Mouse (Mus musculus) adrenal gland, adult 8-10 months (tissue): ENCODE measurements around the gene Cd320. TPM values are rescaled to one million over a fixed set of nuclear protein-coding genes. Genes with fewer than 3 reads are reported as not detected.
A peak's percentile ranks its signal among the peaks of the same experiment; 100 is the strongest.
"Not testable (repeated sequence)": the region's sequence is repeated elsewhere in the genome, so short reads cannot be mapped to it uniquely, and the experiment has no call there.

Experiments
- DNase-seq: peaks from one replicate; pipeline ENCODE4 v3.0.0; 2022
- total RNA-seq, 4 experiments: library from RNA; stranded (reverse); gene quantifications; 2 replicates each; pipeline ENCODE4 v1.2.4; 2022

Gene Cd320
- total RNA-seq: 10 to 100 TPM; 29.5 to 63.3 (median 37.6) TPM

DNA sequence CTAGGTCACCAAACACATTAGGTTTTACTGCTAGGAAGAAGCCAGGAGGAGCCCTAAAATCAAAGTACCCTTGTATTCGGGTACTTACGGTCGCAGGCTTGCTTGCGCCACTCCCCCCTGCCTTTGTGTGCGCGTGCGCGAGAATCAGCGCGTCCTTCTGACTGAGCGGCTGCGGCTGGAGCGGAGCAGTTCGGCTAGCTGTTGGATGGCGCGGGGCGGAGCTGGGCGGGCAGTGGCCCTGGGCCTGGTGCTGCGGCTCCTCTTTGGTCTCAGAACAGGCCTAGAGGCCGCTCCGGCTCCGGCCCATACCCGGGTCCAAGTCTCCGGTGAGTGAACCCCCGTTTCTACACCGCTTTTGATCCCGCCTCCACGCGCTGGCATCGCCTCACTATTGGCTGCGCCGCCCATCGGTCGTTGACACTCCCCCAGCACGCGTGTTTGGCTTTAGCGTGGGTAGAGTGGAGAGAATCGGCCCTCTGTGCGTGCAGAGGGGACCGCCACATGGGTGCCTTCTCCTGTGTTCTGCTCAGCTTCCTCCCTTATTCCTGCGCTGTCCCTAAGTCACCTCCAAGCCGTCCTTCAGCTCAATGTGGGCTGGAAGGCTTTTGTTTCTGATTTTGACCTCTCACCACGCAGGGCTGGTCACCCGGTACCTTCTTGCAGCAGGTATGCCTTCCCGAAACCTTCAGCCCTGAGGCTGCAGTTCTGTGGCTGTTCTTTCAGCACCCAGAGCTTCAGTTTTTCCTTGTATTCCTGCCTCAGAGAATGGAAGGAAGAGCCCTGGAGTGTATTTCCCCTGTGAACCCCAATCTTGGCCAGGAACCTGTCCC, at the start of gene Cd320:
Gene Cd320 (plus strand): TSS at position 126 of the 830 bp plus-strand sequence.
- peak; percentile 90 for DNase-seq

DNA sequence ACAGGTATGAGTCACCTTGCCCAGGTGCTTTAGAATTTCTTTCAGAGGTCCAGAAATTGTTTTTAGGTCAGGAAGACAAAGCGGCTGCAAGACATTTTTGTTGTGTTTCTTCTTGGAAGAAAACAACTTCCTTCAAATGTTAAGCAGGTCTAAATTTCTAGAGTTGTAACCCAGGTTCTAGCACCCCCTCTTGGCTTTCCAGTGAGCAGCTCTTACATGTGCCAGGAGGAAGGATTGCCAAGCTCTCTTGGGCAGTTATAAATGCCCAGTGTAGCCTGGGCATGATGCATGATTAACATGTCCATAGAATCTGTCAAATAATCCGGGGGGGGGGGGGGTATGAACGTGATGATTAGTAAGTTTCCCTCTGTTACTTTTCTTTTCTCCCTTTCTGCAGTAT, 44.6 kb upstream of the Cd320 start:
- DNase-seq: no peak

DNA sequence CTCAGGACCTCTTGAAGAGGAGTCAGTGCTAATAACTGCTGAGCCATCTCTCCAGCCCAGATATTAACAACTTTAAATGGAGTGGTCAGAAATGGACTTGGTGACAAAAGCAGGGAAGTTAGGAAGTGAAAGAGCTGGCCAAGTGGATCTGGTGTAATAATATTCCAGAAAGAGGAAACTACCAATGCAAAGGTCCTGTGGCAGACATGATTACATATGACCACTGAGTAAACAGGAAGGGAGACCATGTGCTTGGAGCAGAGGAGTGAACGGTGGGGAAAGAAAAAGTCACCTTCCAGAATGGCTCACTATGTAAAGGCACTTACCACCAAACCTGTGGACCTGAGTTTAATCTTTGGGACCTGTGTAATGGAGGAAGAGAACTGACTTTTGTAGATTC, 43.6 kb upstream of the Cd320 start:
- no peak for DNase-seq

DNA sequence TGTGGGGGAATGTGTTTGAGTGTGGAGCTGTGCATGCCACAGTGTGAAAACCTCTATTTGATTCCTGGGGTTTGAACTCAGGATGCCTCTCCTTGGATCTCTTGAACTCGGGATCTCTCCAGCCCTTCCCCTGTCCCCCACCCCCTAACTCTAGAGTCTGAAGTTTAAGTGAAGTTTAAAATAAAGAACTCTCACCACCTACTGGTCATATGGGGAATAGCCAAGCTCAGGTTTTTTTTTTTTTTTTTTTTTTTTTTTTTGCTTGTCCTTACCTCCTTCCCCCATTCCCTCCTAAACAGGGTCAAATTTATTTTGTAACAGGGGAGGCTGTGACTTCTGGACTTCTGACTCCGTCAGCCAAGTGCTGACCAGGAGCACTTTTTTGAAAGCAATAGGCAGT, 40.7 kb upstream of the Cd320 start:
- DNase-seq: no peak

DNA sequence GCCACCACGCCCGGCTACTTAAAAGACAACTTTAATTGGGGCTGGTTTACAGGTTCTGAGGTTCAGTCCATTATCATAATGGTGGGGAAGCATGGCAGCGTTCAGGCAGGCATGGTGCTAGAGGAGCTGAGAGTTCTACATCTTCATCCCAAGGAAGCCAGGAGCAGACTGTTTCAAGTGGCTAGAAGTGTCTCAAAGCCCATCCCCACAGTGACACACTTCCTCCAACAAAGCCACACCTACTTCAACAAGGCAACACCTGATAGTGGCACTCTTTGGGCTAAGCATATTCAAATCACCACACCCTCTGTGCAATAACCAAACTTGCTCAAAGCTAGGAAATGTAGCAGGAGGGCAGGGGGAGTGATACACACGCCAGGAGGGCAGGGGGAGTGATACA, 38.7 kb upstream of the Cd320 start:
- no peak for DNase-seq

DNA sequence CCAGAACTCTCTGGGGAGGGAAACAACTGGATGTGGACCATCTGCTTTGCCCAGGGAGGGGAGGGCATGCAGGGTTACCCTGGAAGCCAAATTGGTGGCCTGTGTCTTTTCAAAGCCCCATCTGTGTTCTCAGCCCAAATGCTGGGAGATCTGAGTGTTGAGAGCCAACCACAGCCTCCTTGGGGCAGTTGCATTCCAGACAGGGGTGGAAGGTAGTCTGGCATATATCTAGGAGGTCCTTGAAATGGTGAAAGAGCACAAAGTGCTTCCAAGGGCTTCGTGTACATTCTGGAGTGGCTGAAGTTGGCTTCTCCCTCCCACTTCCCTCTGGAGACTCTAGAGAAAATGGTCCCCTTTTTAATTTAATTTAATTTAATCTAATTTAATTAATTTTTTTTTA, 38.1 kb upstream of the Cd320 start:
- DNase-seq: no peak

DNA sequence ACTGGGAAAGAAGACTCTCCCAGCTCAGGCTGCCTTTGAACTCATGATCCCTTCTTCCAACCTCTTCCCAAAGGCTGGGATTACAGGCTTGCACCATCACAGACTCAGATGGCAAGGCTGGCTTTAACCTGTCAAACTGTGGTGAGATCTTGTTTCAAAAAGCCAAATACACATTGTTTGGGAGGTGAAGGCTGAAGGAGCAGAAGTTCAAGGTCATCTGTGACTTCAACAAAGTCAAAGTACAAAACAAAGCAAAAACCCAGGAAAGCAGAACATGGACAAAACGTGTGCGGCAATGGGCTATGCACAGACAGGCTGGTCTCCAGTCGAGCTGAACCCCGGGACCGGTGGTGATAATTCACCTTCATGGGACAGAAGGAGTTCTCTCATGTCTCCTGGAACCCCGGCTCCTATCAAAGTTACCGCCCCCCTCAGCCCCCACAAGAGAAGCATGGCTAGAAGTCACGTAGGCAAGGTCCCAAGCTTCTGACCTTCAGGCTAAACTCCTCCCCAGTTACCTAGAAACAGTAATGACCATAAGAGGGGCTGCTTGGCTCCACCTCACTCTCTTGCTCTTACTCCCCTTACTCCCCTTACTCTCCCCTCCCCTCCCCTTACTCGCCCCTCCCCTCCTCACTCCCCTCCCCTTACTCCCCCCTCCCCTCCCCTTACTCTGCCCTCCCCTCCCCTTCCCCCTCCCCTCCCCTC, 35.6 kb upstream of the Cd320 start:
- DNase-seq: no peak

DNA sequence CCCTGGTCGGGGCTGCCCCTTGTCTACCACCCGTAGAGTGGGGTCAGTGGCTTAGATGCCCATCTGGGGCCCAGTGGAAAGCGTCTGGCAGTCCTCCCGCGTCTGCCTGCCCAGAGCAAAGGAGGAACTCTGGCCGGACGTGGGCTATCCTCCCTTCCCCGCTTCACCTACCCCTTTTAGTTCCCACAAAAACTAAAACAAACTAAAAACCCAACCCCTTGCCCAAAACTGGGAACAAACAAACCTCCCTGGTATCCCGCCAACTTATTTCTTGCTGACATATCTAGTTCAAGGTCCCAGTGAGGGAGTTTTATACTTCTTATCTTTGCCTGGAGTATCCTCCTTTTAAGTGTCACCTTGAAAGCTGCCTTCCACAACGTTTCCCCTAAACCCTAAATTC, 34.7 kb upstream of the Cd320 start:
- DNase-seq: no peak

DNA sequence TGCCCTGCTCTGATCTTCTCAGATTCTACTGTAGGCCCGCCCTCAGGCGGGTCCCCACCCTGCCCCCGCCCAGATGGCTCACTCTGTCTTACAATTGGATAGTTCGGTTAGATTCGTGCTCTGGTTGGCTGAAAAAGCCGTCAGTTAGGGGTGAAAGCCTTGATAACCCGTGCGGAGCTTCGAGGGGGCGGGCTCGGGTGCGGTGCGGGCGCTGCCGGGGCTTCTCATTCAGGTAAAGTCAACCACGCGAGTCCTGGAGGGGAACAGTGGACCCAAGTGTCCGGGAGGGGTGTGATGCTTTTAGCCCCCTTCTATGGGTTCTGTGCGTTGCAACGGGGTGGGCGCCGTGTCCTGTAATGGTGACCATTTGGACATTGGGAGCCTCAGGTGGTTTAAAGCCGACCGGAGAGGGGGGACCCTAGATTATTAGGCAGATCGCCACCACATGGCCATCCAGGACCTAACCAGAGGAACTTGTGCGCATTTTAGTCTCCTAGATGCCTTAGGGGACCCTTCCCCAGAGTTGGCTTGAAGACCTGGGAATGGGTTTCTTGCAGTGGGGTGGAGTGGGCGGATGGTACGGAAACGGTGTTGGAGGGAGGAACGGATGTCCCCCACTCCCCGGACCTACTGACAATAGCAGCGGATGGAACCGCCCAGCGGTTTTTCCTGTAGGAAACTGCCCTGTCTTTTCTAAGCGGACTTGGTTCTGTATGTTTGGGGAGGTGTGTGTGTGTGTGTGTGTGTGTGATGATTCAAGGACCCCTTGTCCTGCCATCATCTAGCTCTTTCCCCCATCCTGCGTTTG, 32.4 kb upstream of the Cd320 start, which contains the start of gene Kank3:
Gene Kank3 (plus strand): TSS at position 186 of the 808 bp plus-strand sequence.
- DNase-seq: peak; percentile 92

DNA sequence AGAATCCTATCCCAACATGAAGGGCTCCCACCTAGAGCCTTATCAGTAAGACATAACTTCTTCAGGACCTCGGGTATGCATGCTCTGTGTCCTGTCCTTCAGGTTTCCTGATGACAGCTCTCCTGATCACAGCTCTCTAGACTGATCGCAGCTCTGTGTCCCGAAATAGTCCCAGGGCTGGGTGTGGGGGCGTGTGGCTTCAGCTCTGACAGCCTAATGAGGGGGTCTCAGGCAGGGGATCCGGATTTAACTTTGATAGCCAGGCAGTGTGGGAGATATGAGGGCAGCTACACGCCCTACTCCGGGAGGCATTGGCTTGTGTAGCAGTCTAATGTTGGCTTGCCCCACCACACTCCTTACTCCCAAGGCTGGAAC, 31.8 kb upstream of the Cd320 start:
- DNase-seq: no peak

DNA sequence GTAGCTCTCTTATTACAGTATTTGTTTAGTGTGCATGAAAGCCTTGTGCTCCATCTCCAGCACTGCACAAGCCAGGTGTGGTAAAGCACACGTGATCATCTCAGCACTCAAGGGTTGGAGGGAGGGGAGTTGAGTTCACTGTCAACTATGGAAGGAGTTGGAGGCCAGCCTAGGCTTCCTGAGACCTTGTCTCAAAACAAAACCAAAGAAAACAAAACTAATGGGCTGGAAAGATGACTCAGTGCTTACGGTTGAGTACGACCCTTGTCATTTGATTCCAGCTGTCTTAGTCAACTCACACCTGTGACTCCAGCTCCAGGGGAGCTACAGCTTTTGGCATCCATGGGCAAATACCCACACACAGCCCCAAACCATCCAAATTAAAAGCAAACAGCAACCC, 30.4 kb upstream of the Cd320 start:
- DNase-seq: no peak

DNA sequence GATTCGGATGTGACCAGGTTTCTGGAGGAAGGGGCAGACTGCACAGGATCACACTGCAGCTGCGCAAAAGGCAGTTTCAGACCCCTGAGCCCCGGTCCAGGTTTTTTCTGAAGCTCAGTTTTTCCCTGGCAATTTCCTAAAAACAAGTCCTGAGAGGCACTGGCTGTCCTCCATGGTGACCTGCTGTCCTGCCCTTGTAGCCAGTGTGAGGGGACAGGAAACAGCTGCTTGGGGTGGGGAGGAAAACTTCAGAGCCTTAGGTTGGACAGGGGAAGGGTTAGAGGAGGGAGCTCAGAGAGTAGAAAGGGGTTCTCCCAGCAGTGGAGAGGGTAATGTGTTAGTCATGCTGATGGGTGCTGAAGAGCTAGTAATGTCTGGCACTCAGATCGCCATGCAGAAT, 29.9 kb upstream of the Cd320 start:
- DNase-seq: no peak

DNA sequence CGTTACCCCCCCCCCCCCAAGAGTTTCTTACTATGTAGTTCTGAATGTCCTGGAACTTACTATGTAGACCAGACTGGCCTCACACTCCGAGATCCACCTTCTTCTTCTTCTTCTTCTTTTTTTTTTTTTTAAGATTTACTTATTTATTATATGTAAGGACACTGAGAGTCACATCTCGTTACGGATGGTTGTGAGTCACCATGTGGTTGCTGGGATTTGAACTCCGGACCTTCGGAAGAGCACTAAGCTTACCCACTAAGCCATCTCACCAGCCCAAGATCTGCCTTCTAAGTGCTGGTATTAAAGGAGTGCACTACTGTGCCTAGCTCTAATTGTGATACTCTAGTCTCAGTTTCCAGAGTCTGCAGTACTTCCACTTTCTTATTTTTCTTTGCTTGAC, 27.5 kb upstream of the Cd320 start:
- DNase-seq: no peak

DNA sequence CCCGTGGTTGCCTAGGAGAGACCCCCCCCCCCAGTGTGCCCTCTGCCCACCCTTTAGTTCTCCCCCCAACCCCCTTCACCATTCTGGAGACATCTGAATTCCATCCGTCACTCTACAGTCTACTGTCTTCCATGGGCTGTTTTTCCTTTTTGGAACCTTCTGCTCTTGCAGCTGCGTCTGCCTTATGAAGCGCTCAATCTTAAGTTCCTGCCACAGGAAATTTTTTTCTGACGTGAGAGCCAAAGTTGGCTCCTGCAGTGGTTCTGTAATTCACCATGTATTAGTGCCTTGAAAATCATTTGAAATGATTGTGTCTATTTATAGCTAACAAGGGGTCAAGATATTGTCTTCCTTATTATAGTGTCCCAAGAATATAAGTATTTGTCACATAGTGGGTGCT, 26.3 kb upstream of the Cd320 start:
- DNase-seq: no peak

DNA sequence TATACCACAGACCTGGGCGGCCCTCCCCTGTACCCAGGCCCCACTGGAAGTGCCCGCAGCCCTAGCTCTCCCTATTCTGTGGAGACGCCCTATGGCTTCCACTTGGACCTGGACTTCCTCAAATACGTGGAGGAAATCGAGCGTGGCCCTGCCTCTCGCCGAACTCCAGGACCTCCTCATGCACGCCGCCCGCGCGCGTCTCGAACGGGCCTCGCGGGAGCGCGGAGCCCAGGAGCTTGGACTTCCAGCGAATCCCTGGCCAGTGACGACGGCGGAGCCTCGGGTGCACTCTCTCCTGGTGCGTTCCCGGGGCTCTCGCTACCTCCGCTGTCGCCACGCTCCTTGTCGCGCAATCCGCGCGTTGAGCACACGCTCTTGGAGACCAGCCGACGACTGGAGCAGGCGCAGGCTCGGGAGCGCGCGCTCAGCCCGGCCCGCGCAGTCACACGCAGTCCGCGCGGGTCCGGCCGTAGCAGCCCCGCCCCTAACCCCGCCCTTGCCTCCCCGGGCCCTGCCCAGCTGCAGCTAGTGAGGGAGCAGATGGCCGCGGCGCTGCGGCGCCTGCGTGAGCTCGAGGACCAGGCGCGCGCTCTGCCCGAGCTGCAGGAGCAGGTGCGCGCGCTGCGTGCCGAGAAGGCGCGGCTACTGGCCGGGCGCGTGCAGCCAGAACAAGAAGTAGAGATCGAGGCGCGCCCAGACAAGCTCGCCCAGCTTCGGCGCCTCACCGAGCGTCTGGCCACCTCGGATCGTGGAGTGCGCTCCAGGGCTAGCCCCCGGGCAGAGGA, 25.5 kb upstream of the Cd320 start:
- peak; percentile 88 for DNase-seq

DNA sequence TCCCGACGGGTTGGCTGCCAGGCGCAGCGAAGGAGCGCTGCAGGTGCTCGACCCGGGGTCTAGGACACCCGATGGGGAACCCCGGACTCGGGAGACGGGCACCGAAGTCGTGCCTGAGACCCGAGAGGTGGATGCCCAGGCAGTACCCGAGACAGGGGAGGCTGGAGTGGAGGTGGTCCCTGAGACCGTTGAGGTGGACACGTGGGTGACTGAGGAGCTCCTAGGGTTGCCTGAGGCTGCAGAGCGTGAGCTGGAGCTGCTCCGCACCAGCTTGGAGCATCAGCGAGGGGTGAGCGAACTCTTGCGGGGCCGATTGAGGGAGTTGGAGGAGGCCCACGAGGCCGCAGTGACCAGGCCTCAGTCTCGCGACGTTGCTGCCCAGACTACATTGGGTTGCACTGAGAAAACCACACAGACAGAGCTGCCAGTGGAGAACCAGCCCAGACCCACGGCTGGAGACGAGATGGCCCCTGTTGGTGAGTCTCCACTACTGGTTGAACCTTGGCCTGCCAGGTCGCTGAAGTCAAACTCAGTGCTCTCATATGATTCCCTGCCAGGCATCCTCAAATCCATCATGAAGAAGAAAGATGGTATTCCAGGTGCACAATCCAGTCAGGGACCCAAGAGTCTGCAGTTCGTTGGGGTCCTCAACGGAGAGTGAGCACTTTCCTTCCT, 24.8 kb upstream of the Cd320 start:
- no peak for DNase-seq

DNA sequence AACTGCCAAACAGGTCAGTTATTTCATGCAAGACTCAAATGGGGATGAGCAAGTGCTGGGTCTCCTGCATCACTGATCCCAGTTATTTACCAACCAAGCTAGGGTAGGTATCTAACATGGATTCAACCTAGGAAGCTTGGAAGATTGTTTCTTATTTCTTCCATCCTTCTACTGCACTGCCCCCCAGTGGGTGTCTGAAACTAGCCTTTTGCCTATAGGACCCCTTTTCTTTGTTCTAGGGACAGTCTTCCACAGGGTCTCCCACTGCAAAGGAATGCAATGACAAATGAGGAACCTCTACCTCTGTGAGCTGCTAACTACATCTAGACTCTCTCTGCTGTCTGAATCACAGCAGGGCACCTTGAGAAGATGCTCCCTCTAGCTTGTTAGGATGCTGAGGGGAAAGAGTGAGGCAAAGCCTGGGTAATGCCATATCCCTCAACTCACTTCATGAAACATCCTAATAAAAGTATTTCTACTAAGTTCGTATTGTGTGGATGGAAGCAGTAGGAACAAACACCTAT, 20.4 kb upstream of the Cd320 start:
- no peak for DNase-seq

DNA sequence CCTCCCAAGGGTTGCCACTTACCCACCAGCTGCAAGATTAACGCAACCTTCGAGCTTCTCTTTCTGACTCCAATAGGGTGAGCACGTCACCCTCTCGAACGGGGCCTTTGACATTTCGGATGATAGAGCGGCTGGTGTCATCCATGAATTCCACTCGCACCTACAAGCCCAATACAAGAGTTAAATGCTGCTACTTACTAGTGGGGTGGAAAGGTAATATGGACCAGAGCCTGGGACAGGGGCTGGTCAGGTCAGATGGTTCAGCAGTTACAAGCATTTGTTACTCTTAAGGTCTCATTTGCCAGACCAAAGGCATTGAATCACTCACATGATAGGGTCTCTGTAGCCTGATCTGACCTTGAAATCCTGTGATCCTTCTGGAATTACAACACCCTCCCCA, 19.7 kb upstream of the Cd320 start:
- DNase-seq: not testable (repeated sequence)

DNA sequence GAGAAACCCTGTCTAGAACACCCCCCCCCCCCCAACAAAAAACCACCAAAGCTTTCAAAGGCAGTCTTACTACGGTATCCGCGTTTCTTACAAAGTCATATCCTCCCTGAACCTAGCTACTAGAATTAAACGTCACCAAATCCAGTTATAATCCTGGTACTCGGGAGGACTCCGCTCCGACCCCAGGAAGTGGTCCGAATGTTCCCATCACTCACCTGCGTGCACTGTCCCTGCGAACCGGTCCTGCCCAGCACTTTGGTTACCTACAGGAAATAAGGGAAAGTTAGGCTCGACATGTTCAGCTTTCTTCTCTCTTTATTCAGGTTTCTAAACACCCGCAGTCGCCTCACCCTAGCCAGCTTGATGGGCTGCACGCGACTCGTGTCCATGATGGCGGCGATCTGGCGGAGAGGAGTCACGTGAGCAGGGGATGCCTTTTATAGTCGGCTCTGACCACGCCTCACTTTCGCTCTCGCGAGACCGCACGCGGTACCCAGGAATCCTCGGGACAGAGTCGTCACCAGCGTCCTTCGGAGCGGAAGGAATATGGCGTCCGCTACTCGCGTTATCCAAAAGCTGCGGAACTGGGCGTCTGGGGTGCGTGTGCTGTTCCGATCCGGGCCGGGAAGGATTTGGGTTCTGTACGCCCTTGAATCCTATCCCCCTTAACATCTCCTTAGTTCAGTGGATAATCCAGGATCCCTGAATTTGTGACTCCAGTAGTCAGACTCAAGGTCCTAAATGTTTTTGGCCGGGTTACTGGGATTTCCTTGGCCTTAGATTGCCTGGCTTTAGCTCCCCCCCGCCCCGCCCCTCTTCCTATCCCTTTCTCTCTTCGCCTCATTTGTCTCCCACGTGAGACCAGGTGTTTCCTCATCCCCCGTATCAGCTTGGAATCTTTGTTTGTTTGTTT, 18.6 kb upstream of the Cd320 start, which contains the start of the genes Rps28 and Ndufa7:
Gene Rps28 (minus strand): TSS at position 479 of the 913 bp plus-strand sequence.
Gene Ndufa7 (plus strand): TSS at position 489 of the 913 bp plus-strand sequence.
- peak; percentile 97 for DNase-seq

DNA sequence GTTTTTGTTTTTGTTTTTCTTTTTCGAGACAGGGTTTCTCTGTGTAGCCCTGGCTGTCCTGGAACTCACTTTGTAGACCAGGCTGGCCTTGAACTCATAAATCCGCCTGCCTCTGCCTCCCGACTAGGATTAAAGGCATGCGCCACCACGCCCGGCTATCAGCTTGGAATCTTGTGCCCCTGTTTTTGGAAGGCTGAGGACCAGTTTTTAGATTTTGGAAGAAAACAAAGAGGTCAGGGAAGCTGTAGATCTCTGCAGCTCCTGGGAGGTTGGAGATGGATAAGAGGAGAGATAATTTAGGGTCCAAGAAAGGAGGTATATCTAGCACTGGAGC, 17.9 kb upstream of the Cd320 start:
- DNase-seq: not testable (repeated sequence)
